Mouse (Mus musculus) liver, embryonic 11.5 days (tissue): ENCODE results near the gene Lrch3. TPM values are rescaled to one million over a fixed set of nuclear protein-coding genes. Genes with fewer than 3 reads are reported as not detected.
"Not testable (repeated sequence)": the region's sequence is repeated elsewhere in the genome, so short reads cannot be mapped to it uniquely, and the experiment has no call there.

Experiments used
- ATAC-seq: fragments of 200-750 bp; cut with Nextera tagmentation; replicated peaks from 2 replicates; pipeline ENCODE4 v1.8.0; 2017; ENCODE audit warnings: moderate number of reproducible peaks, mild to moderate bottlenecking, moderate TSS enrichment, moderate library complexity; ENCODE audit not compliant: low FRiP score
- DNase-seq: peaks from one replicate; pipeline ENCODE4 v3.0.0-alpha.2; 2017; ENCODE audit warnings: low spot score
- H3K27ac ChIP-seq: fragments of 300-500 bp; sonication (generic); 2 replicates; pipeline ENCODE4 v1.5.1; 2014; ENCODE audit warnings: mild to moderate bottlenecking, low read depth, low read length, control low read depth
- H3K27me3 ChIP-seq: fragments of 300-500 bp; sonication (generic); replicated peaks from 2 replicates; pipeline ENCODE4 v1.6.1; 2014; ENCODE audit warnings: low read length, mixed read lengths; ENCODE audit not compliant: control insufficient read depth, insufficient read depth
- H3K36me3 ChIP-seq: fragments of 300-500 bp; sonication (generic); 2 replicates; pipeline ENCODE4 v1.6.1; 2014; ENCODE audit warnings: mild to moderate bottlenecking, low read length, moderate library complexity, mixed read lengths; ENCODE audit not compliant: control insufficient read depth, insufficient read depth
- H3K4me1 ChIP-seq: fragments of 300-500 bp; sonication (generic); replicated peaks from 2 replicates; pipeline ENCODE4 v1.6.1; 2014; ENCODE audit warnings: low read length, mixed read lengths; ENCODE audit not compliant: control insufficient read depth, insufficient read depth
- H3K4me2 ChIP-seq: fragments of 300-500 bp; sonication (generic); 2 replicates; pipeline ENCODE4 v1.6.1; 2014; ENCODE audit warnings: mild to moderate bottlenecking, control low read depth, moderate library complexity
- H3K4me3 ChIP-seq: fragments of 300-500 bp; sonication (generic); 2 replicates; pipeline ENCODE4 v1.5.1; 2014; ENCODE audit warnings: low read depth, low read length, control low read depth
- H3K9ac ChIP-seq: fragments of 300-500 bp; sonication (generic); 2 replicates; pipeline ENCODE4 v1.6.1; 2014; ENCODE audit warnings: low read depth, low read length, control low read depth
- H3K9me3 ChIP-seq: fragments of 300-500 bp; sonication (generic); 2 replicates; pipeline ENCODE4 v1.6.1; 2016; ENCODE audit warnings: low read length, inconsistent platforms, mixed read lengths; ENCODE audit not compliant: control insufficient read depth
- WGBS: fragments of 180-500 bp; shearing (Covaris S2); extraction: QIAGEN DNeasy Blood & Tissue Kit; methylation state at CpG from one replicate; pipeline ENCODE4 v1.1.7; 2014; 5-methylcytosine and 5-hydroxymethylcytosine counted together
- polyA plus RNA-seq: library from polyadenylated mRNA; unstranded; fragments of >200 nt; fragmentation: Nextera tagmentation; extraction: Ambion mirVana; gene quantifications from 2 replicates; pipeline ENCODE4 v1.2.1, GENCODE M21; 2014

Lrch3 gene
- polyA plus RNA-seq, 1 experiment from 2014 or later, result 15.9 TPM

DNA sequence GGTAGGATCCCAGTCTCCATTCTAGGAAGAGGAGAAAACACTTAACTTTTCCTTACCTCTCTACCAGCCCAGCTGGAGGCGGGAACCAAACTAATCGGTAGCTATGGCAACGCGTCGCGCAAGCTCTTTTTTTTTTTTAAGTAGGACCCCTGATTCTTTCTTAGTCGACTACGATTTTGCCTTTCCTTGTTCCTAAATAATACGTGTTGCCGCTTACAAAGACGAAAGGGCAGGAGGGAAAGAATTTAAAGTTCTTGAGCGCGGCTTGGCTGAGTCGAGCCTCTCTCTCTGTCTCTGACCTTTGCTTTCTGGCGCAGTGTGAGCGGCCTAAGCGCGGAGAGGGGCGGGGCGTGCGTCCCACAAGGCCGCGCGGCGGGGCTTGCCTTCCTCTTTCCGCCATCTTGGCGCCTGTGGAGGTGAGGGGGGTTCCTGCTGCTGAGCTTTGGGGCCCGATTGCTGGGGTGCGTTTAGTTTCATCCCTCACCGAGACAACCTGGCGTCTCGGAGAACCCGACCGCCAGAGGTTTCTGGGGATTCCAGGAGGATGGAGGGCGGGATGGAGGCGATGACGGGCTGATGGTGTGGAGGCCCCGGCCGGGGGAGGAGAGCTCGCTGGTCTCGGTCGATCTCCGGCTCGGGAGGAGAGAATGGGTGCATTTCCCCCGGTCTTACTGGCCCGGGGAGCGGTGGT, 142.3 kb downstream of the Lrch3 start, which contains the start of the genes Iqcg and Rpl35a:
Iqcg (minus strand) TSS at position 124 of the 691 bp plus-strand sequence.
Rpl35a (plus strand) TSS at position 359 of the 691 bp plus-strand sequence.
- peak within 1 kb of the TSS; percentile 88 for H3K27ac ChIP-seq
- DNase-seq (peak; percentile 92), ATAC-seq (peak; percentile 84)
- no peaks in the 10 kb centered on the region for H3K27me3 ChIP-seq
- H3K4me2 ChIP-seq, result peak within 1 kb of the TSS; percentile 70
- peak within 1 kb of the TSS; percentile 99 for H3K9ac ChIP-seq
- WGBS, result 0% methylated on average over 46 of the region's 47 CpGs
- peaks cover 21% of the 10 kb centered on the region for H3K36me3 ChIP-seq
- peak within 1 kb of the TSS; percentile 97 for H3K4me3 ChIP-seq
- H3K9me3 ChIP-seq, result no peaks in the 10 kb centered on the region
- peaks cover 19% of the 10 kb centered on the region for H3K4me1 ChIP-seq

DNA sequence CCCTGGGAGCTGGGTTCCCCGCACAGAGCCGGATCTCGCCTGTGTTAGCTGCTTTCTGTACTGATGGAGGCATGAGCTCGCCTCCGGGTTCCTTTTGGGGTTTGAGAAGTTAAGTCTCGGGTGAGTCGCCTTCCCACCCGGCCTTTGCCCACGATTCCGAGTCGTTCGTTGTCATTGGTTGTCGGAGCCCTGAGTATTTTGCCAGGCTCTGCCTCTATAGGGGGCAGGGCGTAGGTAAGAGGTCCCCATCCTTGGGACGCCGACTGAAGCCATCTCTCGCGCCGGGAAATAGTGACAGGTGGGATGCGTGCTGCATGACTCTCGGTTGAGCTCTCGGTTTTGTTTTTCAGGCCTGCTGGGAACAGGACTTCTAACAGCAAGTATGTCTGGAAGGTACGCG, 142.9 kb downstream of the Lrch3 start:
- H3K27me3 ChIP-seq, result no peaks in the 10 kb centered on the region
- peak overlapping the region; percentile 97 for H3K4me3 ChIP-seq
- no peak for DNase-seq
- under 1% methylated on average over 24 of the region's 24 CpGs for WGBS
- H3K4me1 ChIP-seq, result peaks cover 19% of the 10 kb centered on the region
- no peaks in the 10 kb centered on the region for H3K9me3 ChIP-seq
- peak overlapping the region; percentile 99 for H3K9ac ChIP-seq
- peaks cover 21% of the 10 kb centered on the region for H3K36me3 ChIP-seq
- H3K27ac ChIP-seq, result peak overlapping the region; percentile 88
- peak overlapping the region; percentile 70 for H3K4me2 ChIP-seq
- peak; percentile 37; the same call in 1 of the 2 replicates for ATAC-seq

DNA sequence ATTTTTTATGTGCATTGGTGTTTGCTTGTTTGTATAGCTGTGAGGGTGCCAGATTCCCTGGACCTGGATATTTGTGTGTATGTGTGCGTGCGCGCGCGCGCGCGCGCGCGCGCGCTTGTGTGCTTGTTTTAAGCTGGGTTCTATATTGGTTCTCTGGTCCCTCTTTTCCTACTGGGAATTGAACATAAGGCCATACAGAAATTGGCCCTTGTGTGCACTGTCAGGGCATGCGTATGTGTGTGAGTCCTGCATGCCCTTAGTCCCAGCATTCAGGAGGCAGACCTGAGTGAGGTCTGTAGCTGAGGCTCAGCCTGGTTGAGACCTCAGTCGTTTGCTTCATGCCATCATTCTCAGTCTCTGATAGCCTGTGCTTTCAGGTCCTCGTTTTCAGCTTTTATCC, 144.1 kb downstream of the Lrch3 start:
- Histone ChIP-seq H3K36me3 (peaks cover 21% of the 10 kb centered on the region), H3K9ac (peak overlapping the region; percentile 54), H3K27ac (peak overlapping the region; percentile 51; the same call in 1 of the 2 replicates), H3K9me3 (no peaks in the 10 kb centered on the region), H3K4me1 (peaks cover 19% of the 10 kb centered on the region), H3K27me3 (no peaks in the 10 kb centered on the region), H3K4me3 (peak overlapping the region; percentile 97), H3K4me2 (peak overlapping the region; percentile 70)
- DNase-seq (no peak), ATAC-seq (no peak)
- 77% methylated on average over 16 of the region's 16 CpGs for WGBS

DNA sequence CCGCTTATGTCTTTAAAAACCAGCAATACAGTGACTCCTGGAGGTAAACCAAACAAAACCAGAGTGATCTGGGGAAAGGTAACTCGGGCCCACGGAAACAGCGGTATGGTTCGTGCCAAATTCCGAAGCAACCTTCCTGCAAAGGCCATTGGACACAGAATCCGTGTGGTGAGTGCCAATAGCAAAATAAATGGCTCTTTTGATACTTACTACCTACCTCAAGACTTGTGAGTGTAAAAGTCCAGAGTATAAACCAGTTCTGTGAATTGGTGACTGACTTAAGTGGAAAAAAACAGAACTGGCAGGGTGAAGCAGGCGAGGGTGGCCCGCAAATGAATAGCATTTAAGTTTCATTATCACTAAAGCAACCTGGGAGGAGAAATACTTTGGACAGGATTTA, 144.8 kb downstream of the Lrch3 start:
- DNase-seq, H3K9me3 ChIP-seq, H3K27me3 ChIP-seq, ATAC-seq, H3K27ac ChIP-seq: not testable (repeated sequence)
- H3K4me2 ChIP-seq, result peak overlapping the region; percentile 70
- H3K4me1 ChIP-seq, result peaks cover 25% of the 10 kb centered on the region
- H3K36me3 ChIP-seq, result peaks cover 21% of the 10 kb centered on the region
- H3K9ac ChIP-seq, result peak overlapping the region; percentile 54
- H3K4me3 ChIP-seq, result peak overlapping the region; percentile 97
- whole genome bisulfite sequencing, result 86% methylated on average over 9 of the region's 9 CpGs

DNA sequence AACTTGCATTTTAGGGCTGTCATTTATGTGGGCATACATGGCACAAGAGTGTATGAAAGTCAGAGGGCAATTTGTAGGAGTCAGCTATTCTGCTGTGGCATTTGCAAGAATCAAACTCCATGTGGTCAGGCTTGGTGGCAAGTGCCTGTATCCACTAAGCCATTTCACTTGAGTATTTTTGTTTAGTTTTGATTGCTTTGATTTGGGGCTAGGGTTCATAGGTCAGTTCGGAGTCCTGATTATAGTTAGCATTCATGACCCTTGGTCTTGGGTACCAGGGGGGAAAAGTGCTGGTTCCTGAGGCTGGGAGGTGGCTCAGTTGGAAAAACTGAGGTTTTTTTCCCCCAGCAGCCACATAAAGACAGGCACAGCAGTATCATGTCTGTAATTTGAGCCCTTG, 145.6 kb downstream of the Lrch3 start:
- WGBS, result 80% methylated on average over 1 of the region's 1 CpGs
- no peak for DNase-seq
- Histone ChIP-seq H3K9ac (no peak overlapping the region), H3K27ac (no peak overlapping the region), H3K4me1 (peaks cover 27% of the 10 kb centered on the region), H3K36me3 (peaks cover 21% of the 10 kb centered on the region), H3K27me3 (no peaks in the 10 kb centered on the region), H3K4me3 (no peak overlapping the region), H3K9me3 (no peaks in the 10 kb centered on the region), H3K4me2 (peak overlapping the region; percentile 70)
- no peak for ATAC-seq

DNA sequence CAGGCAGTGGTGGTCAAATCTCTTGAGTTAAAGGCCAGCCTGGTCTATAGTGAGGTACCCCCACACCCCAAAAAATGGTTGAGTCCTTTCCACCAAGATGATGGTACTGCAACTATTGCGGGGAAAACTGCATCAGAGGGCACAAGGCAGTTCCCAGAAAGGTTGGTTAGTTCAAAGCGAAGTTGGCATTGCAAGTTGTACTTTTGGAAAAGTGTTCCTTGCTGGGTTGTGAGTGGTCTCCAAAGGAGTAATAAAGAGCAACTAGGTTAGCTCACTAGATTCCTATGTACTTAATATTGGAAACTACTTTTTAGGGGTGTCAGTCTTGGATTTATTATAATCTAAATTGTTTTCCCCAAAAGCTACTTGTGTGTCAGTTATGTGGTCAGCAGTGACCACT, 147.0 kb downstream of the Lrch3 start:
- no peaks in the 10 kb centered on the region for H3K27me3 ChIP-seq
- H3K36me3 ChIP-seq, result peaks cover 21% of the 10 kb centered on the region
- WGBS, result 65% methylated on average over 2 of the region's 2 CpGs
- DNase-seq (no peak), ATAC-seq (no peak)
- H3K9ac ChIP-seq, result no peak overlapping the region
- H3K9me3 ChIP-seq, result no peaks in the 10 kb centered on the region
- H3K4me1 ChIP-seq, result peaks cover 24% of the 10 kb centered on the region
- no peak overlapping the region for H3K27ac ChIP-seq
- H3K4me3 ChIP-seq, result 0 out of 2 replicates have a peak overlapping the region, but pooled peaks have one; percentile 3
- peak overlapping the region; percentile 31; the same call in 1 of the 2 replicates for H3K4me2 ChIP-seq

DNA sequence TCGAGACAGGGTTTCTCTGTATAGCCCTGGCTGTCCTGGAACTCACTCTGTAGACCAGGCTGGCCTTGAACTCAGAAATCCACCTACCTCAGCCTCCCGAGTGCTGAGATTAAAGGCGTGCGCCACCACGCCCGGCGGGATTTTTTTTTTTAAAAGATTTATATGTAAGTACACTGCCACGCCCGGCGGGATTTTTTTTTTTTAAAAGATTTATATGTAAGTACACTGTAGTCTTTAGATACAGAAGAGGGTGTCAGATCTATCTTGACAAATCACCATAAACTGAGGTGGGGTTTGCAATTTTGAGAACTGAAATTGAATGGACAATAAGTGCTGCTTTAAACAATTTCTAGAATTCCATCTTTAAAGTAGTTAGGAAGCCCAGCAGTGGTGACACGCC, 147.5 kb downstream of the Lrch3 start:
- 30% methylated on average over 11 of the region's 11 CpGs for WGBS
- H3K4me1 ChIP-seq, result peaks cover 24% of the 10 kb centered on the region
- DNase-seq (no peak), ATAC-seq (no peak)
- H3K27me3 ChIP-seq, result no peaks in the 10 kb centered on the region
- H3K4me2 ChIP-seq, result peak overlapping the region; percentile 98
- H3K9me3 ChIP-seq, result no peaks in the 10 kb centered on the region
- peak overlapping the region; percentile 81; the same call in 1 of the 2 replicates for H3K27ac ChIP-seq
- H3K9ac ChIP-seq, result no peak overlapping the region; the same call in 1 of the 2 replicates
- peak overlapping the region; percentile 81 for H3K4me3 ChIP-seq
- peaks cover 21% of the 10 kb centered on the region for H3K36me3 ChIP-seq

DNA sequence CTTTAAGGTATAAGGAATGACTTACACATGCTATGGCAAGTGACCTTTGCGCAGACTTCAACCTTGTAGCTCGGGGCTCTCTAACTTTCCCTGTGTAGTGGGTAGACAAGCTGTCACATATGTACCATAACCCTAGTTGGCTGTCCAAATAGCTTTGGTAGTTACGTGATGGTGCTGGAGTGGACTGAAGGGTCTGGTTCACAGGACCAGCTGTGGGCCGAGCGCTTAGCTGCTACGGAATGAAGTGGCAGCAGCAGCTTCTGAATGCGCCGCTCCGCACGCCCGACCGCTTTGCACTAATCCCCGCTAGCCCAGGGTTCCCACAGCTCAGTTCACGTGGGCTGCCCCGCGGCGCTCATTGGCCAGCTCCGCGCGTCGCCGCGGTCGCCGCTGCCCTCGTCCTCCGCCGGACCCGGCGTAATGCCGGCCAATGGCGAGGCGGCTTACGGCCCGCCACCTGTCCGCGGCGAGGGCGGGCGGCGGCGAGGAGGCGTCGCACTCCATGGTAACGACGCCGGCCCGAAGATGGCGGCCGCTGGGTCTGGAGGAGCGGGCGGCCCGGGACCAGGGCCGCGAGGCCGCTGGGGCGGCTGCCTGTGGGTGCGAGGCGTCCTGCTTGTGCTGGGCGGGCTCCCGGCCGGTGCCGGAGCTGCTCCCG, 148.3 kb downstream of the Lrch3 start, which contains the start of gene Lmln:
Lmln (plus strand) TSS at position 498 of the 658 bp plus-strand sequence.
- H3K27ac ChIP-seq, result peak within 1 kb of the TSS; percentile 81
- no peaks in the 10 kb centered on the region for H3K9me3 ChIP-seq
- H3K27me3 ChIP-seq, result no peaks in the 10 kb centered on the region
- under 1% methylated on average over 61 of the region's 64 CpGs for WGBS
- H3K9ac ChIP-seq, result peak within 1 kb of the TSS; percentile 78
- H3K4me2 ChIP-seq, result peak within 1 kb of the TSS; percentile 98
- H3K36me3 ChIP-seq, result peaks cover 21% of the 10 kb centered on the region
- peak; percentile 96 for ATAC-seq
- peak within 1 kb of the TSS; percentile 81 for H3K4me3 ChIP-seq
- peaks cover 24% of the 10 kb centered on the region for H3K4me1 ChIP-seq
- DNase-seq, result peak; percentile 92
